In the genomic region with DNA sequence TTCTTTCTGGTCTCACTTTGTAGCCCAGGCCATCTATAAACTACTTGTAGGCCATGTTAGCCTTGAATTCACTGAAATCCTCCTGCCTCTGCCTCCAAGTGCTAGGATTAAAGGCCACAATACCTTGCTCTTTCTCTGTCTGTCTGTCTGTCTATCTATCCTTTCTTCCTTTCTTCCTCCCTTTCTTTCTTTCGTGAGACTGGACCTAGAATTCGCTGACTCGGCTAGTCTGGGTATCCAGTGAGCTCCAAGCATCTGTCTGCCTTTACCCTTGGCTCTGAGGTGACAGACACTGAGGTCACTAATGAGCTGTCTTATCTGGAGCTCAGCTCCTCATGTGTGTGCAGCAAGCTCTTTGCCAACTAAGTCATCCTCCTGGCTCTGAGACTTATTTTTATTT, we compare ENCODE assay signal across 38 mouse cellular contexts. TPM values are rescaled to one million over a fixed set of nuclear protein-coding genes. Genes with fewer than 3 reads are reported as not detected.
"Had no signal": no experiment of that assay in that cellular context is flagged by ENCODE, and none has a peak within 500 bp of the region (broad histone marks: within the 10 kb centered on the region; RNA-seq: fewer than 3 reads in every experiment).

No protein-coding gene starts in this region.

- H3K9ac ChIP-seq: heart, embryonic 12.5 days; heart, embryonic 13.5 days; heart, embryonic 15.5 days; hindbrain, embryonic 12.5 days; hindbrain, embryonic 13.5 days; hindbrain, embryonic 14.5 days; hindbrain, embryonic 15.5 days; intestine, embryonic 15.5 days; kidney, embryonic 15.5 days had no signal

- DNase-seq: heart, postnatal 10 days; heart, postnatal 14 days; heart, postnatal 36 days; heart, postnatal 4 days; kidney, adult 11 months; kidney, adult 18-20 months; kidney, adult 2 months; kidney, adult 8-10 months; kidney, adult 9 months; kidney, postnatal 10 days; kidney, postnatal 14 days; kidney, postnatal 36 days; kidney, postnatal 4 days; layer of hippocampus, adult 9-11 months; layer of hippocampus, postnatal 36 days had no signal

- H3K27ac ChIP-seq: heart, embryonic 13.5 days; heart, embryonic 15.5 days; hindbrain, embryonic 10.5 days; hindbrain, embryonic 12.5 days; hindbrain, embryonic 13.5 days; hindbrain, embryonic 14.5 days; hindbrain, embryonic 15.5 days; hindbrain, postnatal 0 days; kidney, embryonic 15.5 days; kidney, postnatal 0 days; layer of hippocampus, adult 2 months; left cerebral cortex, adult 2 months had no signal

- H3K36me3 ChIP-seq: heart, embryonic 12.5 days; heart, embryonic 13.5 days; heart, embryonic 15.5 days; hindbrain, embryonic 10.5 days; hindbrain, embryonic 12.5 days; hindbrain, embryonic 13.5 days; hindbrain, embryonic 15.5 days; intestine, embryonic 15.5 days; kidney, embryonic 15.5 days had no signal

- H3K4me3 ChIP-seq: heart, embryonic 12.5 days; heart, embryonic 13.5 days; heart, embryonic 15.5 days; hindbrain, embryonic 10.5 days; hindbrain, embryonic 12.5 days; hindbrain, embryonic 13.5 days; hindbrain, embryonic 15.5 days; intestine, embryonic 15.5 days; kidney, embryonic 15.5 days; layer of hippocampus, adult 2 months; left cerebral cortex, adult 2 months had no signal

- H3K27me3 ChIP-seq: heart, embryonic 13.5 days; heart, embryonic 15.5 days; hindbrain, embryonic 12.5 days; hindbrain, embryonic 15.5 days; intestine, embryonic 15.5 days; kidney, embryonic 15.5 days had no signal

- H3K4me2 ChIP-seq: heart, embryonic 11.5 days; heart, embryonic 12.5 days; heart, embryonic 13.5 days; heart, embryonic 15.5 days; hindbrain, embryonic 12.5 days; hindbrain, embryonic 13.5 days; hindbrain, embryonic 14.5 days; hindbrain, embryonic 15.5 days; kidney, embryonic 15.5 days had no signal

- H3K9me3 ChIP-seq: heart, embryonic 12.5 days; heart, embryonic 13.5 days; heart, embryonic 15.5 days; hindbrain, embryonic 10.5 days; hindbrain, embryonic 12.5 days; hindbrain, embryonic 13.5 days; hindbrain, embryonic 15.5 days; intestine, embryonic 15.5 days; kidney, embryonic 15.5 days had no signal

- H3K4me1 ChIP-seq: hindbrain, embryonic 13.5 days; hindbrain, embryonic 15.5 days had no signal

RNA-seq across cellular contexts. Expression of a gene that starts 17.7 kb away (rescaled TPM):
- polyA plus RNA-seq: hindbrain, embryonic 13.5 days; hindbrain, embryonic 14.5 days; inflammation-experienced regulatory T-cells, adult 6 months had no signal

RNA-seq across cellular contexts. Expression of a gene that starts 35.9 kb away (rescaled TPM):
- total RNA-seq: hindbrain, postnatal 0 days; layer of hippocampus, adult 18-20 months; layer of hippocampus, adult 2 months; layer of hippocampus, adult 8-10 months; layer of hippocampus, postnatal 10 days; layer of hippocampus, postnatal 14 days; layer of hippocampus, postnatal 25 days; layer of hippocampus, postnatal 36 days; left cerebral cortex, adult 18-20 months; left cerebral cortex, adult 2 months; left cerebral cortex, adult 8-10 months had no signal
- polyA plus RNA-seq: hindbrain, embryonic 14.5 days had no signal
